Mouse (Mus musculus) spleen, postnatal 4 days (tissue): ENCODE measurements around the gene Cldn34c3.
"Not testable (repeated sequence)": the region's sequence is repeated elsewhere in the genome, so short reads cannot be mapped to it uniquely, and the experiment has no call there.

Experiments used
- DNase-seq, 2 experiments: peaks; one replicate each; pipeline ENCODE4 v3.0.0; 2022; ENCODE audit warnings: low spot score in 2 of 2

Gene Cldn34c3

DNA sequence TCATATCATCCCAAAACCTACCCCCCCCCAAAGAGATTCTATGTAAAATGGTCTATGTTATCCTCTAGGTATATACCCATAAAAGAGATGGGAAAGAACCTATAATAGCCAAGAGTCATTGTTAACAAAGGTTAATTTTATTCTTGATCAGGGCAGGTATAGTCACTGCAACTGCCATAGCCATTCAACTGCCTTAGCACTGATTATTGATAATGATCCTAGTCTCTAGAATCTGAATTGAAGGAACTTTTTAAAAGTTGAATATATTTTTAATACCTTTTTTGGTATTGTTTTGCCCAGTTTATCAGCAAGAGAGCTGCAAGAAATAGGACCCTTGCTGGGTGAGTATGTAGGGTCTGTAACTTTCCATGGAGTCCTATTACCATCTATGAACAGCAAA is at the start of gene Cldn34c3:
TSS of gene Cldn34c3 (plus strand) at position 301 of the 400 bp plus-strand sequence.
- DNase-seq = not testable (repeated sequence)
